Mouse (Mus musculus) ovary, postnatal 10 days (tissue): ENCODE results near the gene Coasy.

Experiments used
- DNase-seq: peaks from one replicate; pipeline ENCODE4 v3.0.0; 2022; ENCODE audit warnings: low spot score

Gene Coasy

DNA sequence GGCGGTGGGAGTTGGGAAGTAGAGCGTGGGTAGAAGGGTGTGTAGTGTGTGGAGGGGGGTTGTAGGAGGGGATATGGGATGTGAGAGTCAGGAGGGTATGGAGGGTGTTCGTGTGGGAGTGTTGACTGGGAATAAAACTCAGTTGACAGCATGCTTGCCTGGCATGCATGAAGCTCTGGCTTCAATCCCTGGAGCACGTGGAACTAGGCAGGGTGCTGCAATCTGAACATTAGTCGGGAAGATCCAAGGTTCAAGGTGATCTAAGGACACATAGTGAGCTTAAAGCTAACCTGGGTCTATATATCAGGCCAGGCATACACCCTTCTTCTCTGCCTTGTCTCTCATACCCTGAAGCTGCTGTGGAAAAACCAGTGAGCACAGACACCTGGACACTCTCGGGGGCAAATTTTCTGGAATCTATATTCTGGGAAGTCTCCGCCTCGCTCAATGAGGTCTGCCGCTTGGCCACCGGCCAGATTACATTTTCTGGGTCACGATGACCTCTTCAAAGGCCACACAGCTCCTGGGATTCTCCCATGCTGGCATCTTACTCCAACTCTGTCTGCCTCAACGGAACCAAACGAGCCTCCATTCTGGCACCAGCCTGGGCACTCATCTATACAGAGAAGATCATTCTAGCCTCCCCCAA, 52.0 kb downstream of the Coasy start:
- DNase-seq: no peak
